Mouse (Mus musculus) frontal cortex, adult 2 months (tissue): Measurements from ENCODE around the gene Gcdh. TPM values are rescaled to one million over a fixed set of nuclear protein-coding genes. Genes with fewer than 3 reads are reported as not detected.

Experiments
- DNase-seq, 2 experiments: peaks; one replicate each; pipeline ENCODE4 v3.0.0; 2022; ENCODE audit warnings: low spot score in 1 of 2; ENCODE audit errors: extremely low spot score in 1 of 2
- polyA plus RNA-seq: library from polyadenylated mRNA; depleted of rRNA; stranded (reverse); fragments of >200 nt; gene quantifications from 2 replicates; pipeline ENCODE4 v1.2.3, GENCODE M21; 2012

Gene Gcdh
- polyA plus RNA-seq, 1 experiment, result 71.5 TPM

DNA sequence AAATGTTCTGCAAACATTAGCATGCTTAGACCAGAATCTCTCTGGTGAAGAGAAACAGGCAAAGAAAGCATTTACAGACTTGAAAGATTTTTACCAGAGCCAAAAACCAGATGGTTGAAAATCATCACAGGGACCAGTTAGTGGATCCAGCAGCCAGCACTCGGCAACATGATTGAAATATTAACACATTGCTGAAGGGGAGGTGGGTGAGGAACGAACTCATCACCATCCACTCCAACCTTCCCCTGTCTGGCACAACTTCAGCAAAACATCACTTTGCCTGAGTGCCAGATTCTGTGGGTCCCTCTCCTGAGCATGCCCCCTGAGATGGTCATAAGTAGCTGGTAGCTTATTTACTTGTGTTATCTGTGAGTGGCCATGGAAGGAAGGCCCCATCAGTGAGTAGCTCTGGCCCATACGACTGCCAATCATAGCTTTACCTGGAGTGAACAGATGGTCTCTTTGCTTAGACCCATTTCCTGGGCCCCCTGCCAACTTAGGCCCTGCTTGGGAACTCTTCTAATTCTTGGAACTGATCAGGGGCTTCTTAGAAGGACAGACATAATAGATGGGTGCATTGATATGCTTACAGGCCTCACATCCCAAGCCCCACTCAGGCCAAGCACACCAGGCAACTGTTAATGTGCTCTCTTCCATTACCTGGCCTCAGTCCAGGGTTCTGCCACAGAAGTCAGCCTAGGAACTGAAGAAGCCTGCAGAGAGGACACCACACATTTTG lies 16.3 kb downstream of the Gcdh start:
- DNase-seq, result no peak

DNA sequence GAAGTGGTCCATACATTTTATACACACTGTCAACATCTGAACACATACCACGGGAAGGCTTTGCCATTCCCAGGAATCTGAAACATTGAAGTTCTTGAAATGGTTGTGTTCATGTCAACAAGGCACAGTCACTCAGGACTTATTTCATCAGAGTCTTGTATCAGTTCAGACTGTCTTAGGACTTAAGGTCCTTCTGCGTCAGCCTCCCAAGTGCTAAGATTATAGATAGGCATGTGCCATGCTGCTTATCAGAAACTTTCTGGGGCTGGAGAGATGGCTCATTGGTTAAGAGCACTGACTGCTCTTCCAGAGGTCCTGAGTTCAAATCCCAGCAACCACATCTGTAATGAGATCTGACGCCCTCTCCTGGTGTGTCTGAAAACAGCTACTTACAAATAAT lies 19.4 kb downstream of the Gcdh start:
- no peak for DNase-seq

DNA sequence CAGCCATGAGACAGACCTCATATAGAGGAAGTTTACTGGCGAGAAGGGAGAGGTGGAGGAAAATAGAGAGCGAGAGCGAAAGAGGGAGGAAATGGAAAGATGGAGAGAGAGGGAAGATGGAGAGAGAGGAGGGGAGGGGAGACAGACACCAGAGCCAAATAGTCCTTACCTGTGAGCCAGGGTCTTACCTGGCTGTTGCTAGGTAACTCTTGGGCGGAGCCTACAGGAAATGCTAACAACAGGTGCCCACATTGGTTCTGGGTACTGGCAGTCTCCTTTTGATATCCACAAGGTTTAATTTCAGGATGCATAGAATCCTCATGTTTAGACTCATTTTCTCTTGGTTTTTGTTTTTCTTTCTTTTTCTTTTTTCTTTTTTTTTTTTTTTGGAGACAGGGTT lies 20.7 kb downstream of the Gcdh start:
- DNase-seq, result no peak

DNA sequence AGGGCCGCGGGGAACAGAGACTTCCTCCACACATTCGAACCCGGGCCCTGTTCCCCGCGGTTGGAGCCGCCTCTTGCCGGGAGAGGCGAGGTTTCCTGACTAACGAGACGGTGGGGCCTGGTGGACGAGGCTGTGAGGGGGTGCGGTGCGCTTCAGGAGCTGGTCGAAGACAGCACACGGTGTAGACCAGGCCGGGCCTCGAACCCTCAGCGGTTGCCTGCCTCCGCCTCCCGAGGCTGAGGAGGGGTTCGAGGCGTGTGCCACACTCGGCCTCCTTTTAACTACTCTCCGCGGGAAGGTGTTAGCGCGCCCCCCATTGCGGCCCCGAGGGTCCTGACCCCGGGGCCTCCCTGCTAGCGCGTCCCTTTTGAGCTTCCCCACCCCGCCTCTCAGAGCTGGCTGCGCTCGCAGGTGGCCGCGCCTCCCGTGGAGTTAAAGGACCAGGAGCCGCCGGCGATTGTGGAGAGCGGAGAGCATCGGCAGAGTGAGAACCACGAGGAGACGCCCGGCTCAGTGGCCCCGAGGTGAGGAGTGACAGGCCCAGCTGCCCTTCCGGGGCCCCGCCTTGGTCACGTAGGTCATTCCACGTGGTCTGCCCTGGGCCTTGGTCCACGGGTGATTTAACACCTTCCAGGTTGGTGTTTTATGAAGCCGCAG lies 21.3 kb downstream of the Gcdh start:
- DNase-seq, result no peak

DNA sequence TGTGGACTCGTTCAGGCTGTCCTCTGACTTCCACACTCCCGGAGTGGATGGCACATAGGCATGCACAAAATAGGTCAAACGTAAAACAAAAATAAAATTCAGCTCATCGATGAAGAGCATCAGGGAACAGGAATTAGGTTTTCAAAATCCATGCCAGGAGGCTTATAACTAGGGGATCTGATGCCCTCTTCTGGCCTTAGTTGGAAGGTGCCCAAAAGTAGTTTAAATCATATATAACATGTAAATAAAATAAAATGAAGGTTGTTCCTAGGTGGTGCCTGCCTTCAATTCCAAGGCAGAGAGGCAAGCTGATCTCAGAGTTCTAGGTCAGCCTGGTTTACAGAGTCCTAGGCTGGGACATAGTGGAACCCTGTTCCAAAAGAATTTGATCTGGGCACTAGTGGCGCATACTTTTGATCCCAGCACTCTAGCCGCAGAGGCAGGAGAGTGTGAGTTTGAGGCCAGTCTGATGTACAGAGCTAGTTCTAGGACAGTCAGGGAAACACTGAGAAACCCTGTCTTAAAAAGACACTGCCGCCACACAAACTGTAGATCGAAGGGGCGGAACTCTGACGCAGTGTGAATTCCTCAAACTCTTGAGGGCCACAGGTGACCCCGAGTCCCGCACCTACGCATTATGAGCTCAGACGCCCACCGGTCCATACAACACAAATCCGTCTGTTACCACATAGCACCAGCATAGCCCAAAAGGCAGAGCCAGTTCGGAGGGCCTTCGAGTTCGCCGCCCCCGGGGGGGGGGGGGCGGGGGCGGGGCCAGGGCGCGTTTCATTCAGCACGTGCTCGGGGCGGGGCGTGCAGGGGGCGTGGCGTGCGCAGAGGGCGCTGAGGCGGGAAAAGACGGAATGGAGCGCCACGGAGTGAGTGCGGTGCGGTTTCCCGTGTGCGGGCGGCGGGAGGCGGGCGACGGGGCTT lies 22.1 kb downstream of the Gcdh start, which contains the start of gene Syce2:
Gene Syce2 (plus strand): TSS at position 736 of the 933 bp plus-strand sequence.
- peak in 1 of 2 experiments; percentile 53 for DNase-seq

DNA sequence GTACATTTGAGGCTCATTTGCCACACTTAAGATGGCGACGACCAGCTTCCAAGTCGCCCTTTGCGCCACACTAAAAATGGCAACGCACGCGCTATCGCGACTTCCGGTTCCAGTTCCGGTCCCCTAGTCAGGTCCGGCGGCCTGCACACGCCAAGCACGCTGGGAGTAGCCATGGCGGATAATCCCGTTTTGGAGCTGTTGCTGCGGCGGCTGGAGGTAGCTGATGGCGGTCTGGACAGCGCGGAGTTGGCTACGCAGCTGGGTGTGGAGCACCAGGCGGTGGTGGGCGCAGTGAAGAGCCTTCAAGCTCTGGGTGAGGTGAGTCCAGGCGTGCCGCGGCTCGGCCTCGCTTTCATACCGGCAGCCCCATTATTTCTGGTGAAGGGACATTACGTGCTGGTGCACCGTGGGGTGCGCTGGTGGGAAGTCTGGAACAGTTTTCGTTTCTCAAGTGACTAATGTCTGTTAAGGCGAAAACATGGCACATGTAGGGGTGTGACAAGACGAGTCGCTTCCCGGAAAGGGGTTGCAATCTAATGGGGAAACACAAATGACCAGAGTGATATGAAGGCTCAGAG lies 36.8 kb downstream of the Gcdh start, which contains the start of gene Farsa:
Gene Farsa (plus strand): TSS at position 126 of the 578 bp plus-strand sequence.
- DNase-seq, result peak; percentile 80 to 97

DNA sequence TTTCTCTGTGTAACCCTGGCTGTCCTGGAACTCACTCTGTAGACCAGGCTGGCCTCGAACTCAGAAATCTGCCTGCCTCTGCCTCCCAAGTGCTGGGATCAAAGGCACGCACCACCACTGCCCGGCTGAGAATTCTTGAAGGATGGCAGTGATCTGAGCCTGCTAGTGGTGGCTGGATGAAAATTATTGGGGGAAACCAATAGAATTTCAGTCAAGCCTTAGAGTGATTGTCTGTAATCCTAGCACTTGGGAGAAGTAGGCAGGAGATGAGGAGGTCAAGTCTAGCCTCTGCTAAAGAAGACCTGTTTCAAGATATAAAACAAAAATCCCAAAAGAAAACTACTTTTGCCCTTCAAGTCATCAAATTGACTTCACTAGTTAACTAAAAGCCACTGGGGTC lies 37.3 kb downstream of the Gcdh start:
- no peak for DNase-seq

DNA sequence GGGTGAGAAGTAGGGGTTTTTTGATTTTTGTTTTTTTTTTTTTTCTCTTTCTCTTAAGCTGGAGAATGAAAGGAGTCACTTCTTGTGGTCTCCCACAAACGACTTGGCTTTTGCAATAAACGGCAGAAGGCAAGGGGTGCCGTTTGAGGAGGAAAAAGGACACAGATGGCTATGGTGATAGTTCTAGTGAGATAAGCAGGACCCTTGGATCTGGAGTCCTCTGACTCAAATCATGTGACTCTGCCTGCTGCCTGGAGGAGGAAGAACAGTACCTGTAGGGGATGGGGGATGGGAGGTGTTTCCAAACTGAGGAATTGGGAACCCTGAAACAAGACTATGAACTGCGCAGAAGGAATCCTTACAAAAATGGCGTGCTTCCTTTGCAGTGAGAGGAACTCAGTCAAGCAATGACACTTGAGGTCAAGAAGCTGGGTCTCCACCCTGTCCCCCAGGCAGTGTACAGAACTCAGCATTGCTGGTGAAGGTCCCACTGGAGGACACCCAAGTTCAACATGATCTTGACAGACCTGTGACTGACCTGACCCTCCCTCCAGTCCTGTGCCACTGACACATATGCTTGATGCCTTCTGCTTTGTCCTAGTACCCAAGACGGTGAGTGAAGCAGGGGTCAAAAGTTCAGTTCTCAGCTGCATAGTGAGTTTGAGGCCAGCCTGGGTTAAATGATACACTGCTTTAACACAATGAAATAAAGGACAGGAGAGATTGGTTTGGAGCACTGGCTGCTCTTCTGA lies 45.9 kb downstream of the Gcdh start:
- DNase-seq, result no peak

DNA sequence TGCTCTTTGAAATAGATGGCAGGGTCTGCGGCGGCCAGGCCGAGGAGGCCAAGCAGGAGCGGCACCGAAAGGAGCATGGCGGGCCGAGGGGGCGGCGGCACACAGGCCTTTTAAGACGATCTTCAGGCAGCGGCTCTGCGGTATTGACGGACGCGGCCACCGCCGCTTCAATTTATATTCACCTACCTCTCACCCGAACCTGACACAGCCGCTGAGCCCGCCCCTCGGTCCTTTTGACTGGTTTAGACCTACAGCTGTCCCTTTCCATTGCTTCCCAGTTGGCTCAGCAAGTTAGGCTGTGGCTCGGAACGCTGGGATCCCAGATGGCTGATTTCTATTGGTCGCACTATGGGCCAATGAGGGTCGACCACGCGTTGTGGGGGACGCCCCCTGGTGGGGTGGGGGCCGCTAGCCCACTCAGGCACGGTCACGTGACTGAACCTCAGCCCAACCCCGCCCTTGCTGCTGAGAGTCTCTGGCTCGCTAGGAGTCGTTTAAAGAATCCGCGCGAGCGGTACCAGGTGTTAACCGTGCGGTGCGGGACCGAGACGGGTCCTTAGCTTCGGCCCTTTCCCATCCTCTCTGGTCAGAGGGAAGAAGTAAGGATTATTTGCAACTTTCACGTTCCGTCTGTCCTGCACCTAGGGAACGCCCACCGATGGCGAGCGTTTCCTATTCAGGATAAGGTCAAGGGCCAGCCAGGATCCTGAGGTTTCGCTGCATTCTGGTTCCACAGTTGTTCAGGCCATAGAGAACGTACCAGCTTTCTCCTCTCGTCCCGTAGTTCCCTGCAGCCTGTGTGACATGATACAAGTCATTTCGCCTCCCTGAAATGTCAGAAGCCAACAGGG lies 46.8 kb downstream of the Gcdh start, which contains the start of gene Calr:
Gene Calr (minus strand): TSS at position 213 of the 851 bp plus-strand sequence.
- DNase-seq, result peak; percentile 100

DNA sequence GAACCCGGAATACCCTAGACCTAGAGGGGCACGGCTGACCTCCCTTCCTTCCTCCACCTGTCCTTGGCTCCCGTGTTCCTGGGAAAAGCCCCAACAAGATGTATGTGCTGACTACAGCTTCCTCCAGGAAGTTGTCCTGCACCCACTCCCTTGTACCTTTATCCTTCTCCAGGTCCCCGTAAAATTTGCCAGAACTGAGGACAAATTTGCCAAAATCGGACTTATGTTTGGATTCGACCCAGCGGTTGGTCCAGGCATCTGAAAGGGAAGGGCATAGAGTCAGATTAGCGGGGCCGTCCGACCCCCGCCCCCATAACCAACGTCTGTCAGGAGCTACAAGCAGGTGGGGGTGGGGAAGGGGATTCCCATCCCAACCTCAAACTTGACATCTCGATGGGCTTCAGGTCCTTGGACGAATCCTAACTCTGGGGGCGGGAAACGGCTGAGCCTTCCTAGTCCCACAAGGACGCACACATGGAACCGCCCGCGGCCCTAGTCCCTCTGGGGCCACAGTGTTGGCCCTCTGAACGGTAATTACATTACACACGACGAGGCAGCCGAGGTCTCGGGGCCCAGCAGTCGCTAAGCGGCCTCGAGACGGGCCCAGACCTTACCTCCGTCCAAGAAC lies 47.5 kb downstream of the Gcdh start:
- no peak for DNase-seq

DNA sequence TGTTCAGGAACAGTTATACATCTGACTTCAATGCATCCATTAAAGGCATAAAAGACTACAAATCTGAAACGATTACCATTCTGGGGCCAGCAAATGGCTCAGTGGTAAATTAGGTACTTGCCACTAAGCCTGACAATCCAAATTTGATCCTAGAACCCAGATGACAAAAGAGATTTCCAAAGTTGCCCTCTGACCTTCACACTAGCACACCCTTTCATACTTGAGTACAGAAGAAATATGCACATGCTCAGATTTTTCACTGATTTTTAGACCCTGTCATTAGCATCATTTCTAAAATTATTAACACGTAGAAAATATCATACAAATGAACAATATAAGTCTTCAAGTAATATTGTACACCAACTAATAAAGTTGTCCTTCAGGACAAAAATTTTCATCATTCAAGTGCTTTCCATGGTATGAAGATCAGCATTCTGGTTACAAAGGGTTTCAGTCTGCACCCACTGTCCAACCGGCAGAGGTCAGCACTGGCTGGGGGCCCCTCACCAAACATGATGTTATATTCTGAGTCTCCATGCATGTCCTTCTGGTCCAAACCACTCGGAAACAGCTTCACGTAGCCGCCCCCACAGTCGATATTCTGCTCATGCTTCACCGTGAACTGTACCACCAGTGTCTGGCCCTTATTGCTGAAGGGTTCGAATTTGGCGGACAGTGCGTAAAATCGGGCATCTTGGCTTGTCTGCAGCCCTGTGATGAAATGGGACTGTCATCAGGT lies 48.2 kb downstream of the Gcdh start:
- peak in 1 of 2 experiments; percentile 48 for DNase-seq

DNA sequence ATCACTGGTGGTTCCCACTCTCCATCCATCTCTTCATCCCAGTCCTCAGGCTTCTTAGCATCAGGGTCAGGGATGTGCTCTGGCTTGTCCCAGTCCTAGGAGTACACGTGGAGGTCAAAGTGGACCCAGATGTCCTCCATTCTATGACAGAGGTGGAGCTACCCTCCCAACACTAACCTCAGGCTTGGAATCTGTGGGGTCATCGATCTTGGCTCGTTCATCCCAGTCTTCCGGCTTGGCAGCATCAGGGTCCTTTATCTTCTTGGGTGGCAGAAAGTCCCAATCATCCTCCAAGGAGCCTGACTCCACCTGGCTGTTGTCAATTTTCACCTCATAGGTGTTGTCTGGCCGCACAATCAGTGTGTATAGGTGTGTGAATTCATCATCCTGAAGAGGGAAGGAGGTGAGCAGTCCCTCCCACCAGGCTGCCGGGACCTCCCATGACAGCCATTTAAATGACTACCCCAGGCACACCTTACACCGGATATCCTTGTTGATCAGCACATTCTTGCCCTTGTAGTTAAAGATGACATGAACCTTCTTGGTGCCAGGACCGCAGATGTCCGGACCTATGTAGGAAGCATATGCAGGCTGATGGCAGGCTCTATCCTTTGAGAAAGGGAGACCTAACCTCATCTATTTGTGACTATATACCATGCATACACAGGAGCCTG lies 49.2 kb downstream of the Gcdh start:
- no peak for DNase-seq

DNA sequence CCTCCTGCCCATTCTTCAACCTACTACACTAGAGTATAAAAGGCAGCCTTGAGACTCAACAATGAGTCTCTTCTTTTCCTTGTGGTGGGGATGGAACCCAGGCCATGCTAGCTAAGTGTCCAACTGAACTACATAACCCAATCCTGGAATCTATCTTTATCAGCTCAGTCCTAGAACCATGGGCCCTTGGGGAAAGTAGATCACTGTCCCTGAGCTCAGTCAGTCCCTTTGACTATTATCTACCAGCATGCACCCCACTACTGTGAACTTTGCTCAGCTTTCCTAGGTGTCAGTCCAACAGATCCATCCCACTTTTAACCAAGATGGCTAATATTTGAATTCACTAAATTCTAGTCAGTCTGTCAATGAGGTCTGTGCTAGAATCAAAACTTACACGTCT lies 52.2 kb downstream of the Gcdh start:
- DNase-seq, result no peak

DNA sequence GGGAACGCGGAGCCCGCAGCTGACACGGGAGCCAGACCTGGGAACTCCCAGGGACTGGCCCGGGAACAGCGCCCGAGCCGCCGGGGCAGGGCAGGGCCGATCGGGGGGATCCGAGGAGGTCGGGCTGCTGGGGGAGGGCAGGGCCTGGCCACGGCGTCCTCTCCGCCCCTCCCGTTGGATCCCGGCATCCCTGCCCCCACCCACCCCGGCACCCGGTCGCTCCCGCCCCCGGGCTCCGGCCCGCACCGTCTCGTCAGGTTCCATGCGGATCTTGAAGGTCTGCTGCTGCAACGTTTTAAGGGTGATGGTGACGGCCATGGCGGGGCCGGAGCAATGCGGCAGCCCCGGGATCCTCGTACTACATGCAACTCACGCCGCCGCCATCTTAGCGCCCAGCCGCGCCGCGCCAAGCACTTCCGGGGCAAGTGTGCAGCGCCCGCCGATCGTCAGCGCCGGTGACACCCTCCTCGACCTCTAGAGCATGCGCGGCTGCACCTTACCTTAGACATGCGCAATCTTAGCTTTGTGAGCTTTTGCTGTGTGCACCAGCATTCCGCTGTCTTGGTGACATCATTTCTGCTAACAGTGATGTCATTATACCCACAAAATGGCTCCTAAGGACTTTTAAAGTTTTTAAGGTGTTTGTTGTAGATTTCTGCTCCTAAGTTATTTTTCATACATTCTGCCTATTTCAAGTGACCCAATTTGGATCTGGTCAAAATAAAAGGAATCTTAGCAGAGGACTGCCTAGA lies 53.3 kb downstream of the Gcdh start, which contains the start of gene Rad23a:
Gene Rad23a (minus strand): TSS at position 418 of the 752 bp plus-strand sequence.
- DNase-seq, result peak; percentile 87 to 94

DNA sequence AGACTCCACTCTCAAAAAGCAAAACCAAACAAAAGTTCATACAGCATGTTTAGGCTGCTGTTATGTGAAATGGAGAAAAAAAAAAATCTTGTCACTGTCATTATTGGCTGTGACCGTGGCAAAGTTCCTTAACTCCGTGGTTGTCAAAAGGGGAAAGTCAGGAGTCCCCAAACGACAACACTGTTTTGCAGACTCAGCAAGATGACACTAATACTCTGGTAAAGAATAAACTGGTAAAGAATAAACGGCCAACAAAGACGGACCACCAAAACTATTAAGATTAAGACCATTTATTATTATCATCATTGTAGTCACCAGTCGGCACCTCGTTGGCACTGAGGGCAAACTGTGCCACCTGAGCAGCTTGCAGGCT lies 53.9 kb downstream of the Gcdh start:
- no peak for DNase-seq

DNA sequence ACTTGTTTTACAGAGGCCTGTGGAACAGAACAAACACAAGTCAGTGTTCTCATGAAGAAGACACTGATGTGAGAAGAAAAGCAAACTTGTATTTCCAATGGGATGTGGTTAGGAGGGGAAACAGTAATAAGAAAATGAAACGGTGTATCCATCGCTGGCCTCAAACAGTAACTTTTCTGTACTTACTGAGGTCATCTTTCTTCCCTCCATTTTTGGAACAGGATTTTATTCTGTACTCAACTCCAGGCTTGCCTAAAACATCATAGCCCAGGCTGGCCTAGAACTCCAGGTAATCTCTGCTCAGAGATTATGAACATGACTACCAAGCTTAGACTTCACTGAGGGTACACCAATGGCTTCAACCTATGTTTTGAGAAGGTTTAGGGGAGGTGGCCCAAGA lies 54.3 kb downstream of the Gcdh start:
- DNase-seq, result no peak
